Mouse (Mus musculus) cerebellum, adult (tissue): ENCODE measurements around the gene Cd6.

Experiments
- ATAC-seq: cut with Nextera tagmentation; 2 replicates; pipeline ENCODE4 v1.9.2; 2017; ENCODE audit warnings: mild to moderate bottlenecking, moderate library complexity, mixed read lengths; ENCODE audit not compliant: insufficient number of reproducible peaks, low FRiP score, low TSS enrichment

Gene Cd6

DNA sequence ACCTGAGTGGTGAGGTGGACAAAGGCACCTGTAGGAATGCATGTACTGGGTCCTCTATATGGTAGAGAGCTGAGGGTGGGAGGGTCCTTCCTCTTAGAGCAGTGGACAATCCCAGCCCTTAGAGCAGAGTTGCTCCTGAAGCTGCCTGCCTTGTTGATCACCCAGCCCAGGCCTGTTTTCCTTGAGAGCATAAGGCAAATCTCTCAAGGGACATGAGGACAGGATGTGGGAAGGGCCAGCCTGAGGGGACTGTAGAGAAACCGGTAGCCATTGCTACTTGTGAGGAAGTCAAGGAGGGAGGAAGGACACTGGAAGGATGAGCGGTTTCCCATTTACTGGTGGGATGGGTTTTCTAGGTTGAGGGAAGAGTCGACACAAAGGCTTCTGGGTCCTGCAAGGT lies 87.3 kb downstream of the Cd6 start:
- ATAC-seq: no peak

DNA sequence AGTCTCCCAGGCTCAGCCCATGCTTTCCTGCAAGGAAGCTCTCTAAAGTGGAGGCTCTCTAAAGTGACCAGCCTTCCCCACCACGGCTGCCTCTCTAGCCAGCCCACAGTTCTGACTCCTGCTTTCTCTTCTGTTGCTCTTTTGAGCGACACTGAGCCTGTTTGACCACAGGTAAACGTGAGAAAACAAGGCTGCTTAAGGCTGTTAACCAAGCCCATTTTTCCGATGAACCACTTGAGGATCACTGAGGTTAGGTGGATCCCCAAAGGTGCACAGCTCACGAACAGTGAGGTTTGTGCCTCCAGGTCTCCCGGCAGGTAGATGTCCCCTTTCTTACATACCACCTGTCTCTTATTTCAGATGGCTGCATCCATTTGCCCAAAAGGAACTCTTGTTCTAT lies 87.7 kb downstream of the Cd6 start:
- no peak for ATAC-seq

DNA sequence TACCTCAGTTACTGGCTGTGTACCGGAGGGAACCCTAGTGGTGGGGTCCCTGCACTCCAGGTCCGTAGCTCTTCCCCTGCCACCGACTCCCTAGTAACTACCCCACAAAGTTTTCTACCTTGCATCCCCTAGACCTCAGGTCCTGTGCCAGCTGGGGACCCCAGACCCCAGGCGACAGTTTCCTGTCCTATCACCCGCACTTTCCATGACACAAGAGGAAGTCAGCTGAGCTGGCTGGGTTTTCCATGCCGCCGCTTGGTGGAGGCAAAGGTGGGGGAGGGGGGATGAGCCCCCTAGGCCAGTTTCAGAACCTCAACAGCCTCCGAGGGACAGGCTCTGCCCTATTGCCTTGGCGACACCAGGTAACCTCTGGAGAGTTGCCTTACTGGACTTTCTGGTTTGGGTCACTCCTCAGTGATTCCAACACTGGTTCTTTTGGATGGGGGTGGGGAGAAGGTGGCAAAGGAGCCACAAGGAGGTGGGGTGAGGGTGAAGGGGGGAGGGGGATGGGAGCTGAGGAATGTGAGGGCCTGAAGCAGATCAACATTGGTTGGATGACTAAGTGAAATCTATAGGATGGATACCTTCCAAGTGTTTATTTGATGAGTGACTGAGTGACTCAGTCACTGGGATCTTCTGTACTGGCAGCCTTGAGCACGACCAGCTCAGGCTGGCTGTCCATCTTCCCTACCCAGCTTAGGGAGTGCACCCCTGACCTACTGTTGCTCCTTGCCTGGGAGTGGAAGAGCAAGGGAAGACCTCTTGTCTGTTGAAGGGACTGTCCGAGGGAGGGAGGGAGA lies 89.0 kb downstream of the Cd6 start:
- ATAC-seq: no peak

- ATAC-seq: no peak
These were observed 89.9 kb downstream of the Cd6 start for GRCm38 (mm10) chr19:10739916-10740315.
